Mouse (Mus musculus) large intestine, adult 2 months (tissue): ENCODE data around the gene Asic1. TPM values are rescaled to one million over a fixed set of nuclear protein-coding genes. Genes with fewer than 3 reads are reported as not detected.
"Not testable (repeated sequence)": the region's sequence is repeated elsewhere in the genome, so short reads cannot be mapped to it uniquely, and the experiment has no call there.

Experiments used
- DNase-seq: peaks from one replicate; pipeline ENCODE4 v3.0.0-alpha.2; 2012; ENCODE audit warnings: low read depth, low spot score
- WGBS: fragments of 180-500 bp; shearing (Covaris S2); methylation state at CpG from one replicate; pipeline ENCODE4 v1.1.7; 2018; 5-methylcytosine and 5-hydroxymethylcytosine counted together
- polyA plus RNA-seq: library from polyadenylated mRNA; depleted of rRNA; stranded (reverse); fragments of >200 nt; gene quantifications from 2 replicates; pipeline ENCODE4 v1.2.3, GENCODE M21; 2012

Asic1 gene
- polyA plus RNA-seq, 1 experiment = 0.61 TPM

DNA sequence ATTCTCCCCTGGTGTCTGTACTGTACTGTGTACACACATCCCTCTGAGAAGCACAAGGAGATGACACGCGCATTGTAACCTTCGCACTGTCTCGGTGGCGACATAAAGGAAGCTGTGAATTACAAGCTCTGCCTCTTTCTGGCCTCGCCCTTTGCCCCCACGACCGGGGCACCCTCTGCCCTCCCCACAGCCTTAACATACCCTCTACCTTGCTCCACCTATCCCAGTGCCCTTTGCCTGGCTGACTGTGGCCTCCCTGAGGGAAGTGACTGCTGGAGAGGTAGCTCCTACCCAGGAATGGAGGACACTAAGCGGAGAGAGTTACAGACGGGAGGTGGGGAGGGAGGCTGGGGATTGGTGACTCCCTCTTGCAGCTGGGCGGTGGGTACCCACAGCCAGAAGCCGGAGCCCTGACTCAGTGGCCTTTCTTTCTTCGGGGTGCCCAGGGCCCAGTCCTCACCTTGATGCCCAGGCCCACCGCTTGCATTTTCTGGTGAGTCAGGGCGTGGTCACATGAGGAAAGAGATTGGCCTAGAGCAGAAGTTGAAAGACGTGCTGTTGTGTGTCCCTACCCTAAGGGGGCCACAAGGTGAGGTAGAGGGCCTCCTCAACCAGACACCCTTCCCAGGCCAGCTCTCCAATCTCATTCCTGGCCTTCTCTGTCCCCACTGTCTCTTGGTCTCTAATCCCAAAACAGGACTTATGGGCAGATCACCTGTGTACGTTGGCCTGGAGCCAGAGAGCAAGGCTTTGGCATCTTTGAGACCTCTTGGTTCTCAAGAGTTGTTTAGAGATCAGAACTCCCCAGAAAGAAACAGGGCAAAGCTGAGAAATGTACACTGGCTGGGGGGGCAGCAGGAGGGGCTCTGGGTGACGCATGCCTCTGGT, 30.3 kb downstream of the Asic1 start:
- DNase-seq = no peak
- 47% methylated on average over 18 of the region's 18 CpGs for WGBS

DNA sequence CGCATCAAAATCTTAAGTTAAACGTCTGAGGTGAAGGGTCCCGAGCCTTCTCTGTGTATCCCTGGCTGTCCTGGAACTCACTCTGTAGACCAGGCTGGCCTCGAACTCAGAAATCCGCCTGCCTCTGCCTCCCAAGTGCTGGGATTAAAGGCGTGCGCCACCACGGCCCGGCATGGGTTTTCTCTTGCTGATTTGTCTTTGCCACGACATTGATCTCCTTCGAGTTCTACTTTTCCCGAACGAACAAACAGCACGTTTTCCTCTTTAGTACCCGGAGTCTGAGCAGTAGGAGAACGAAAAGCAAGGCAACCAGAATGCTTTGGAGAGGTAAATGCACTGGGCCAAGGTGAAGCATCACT, 31.5 kb downstream of the Asic1 start:
- WGBS = 34% methylated on average over 16 of the region's 16 CpGs
- not testable (repeated sequence) for DNase-seq

DNA sequence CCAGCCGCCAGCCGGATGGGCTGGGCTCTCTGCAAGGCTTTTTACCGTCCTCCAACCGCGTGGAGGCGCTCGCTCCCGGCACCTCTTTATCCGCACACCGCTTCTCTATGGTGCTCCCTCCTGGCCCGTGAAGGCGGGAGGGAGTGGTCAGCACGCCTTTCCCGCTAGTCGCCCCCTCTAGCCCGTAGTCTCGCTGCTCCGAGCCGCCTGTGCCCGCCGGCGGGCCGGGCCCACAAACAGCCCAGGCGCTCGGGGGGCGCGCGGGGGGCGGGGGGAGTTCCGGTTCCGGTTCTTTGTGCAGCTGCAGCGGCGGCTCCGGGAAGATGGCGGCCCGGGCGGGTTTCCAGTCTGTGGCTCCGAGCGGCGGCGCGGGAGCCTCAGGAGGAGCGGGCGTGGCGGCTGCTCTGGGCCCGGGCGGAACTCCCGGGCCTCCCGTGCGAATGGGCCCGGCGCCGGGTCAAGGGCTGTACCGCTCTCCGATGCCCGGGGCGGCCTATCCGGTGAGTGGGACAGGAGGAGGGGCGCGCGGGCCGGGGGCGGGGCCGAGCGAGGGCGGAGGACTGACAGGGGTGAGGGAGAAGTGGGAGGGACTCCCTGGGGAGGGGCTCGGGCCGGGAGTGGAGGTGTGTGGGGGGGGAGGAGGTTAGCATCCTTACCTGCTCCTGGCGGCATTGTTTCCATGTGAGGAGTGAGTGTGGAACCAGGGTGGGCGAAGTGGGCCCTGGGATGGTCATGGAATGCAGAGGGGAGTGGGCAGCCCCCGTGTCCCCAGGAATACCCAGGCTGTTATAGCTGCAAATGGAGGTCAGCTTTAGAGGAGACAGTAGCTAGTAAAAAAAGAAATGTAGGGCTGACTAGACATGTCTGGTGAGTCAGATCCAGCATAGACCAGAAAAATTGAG, 32.1 kb downstream of the Asic1 start, which contains the start of gene Smarcd1:
Smarcd1 (plus strand) TSS at position 131 of the 902 bp plus-strand sequence.
- WGBS = under 1% methylated on average over 65 of the region's 71 CpGs
- no peak for DNase-seq

DNA sequence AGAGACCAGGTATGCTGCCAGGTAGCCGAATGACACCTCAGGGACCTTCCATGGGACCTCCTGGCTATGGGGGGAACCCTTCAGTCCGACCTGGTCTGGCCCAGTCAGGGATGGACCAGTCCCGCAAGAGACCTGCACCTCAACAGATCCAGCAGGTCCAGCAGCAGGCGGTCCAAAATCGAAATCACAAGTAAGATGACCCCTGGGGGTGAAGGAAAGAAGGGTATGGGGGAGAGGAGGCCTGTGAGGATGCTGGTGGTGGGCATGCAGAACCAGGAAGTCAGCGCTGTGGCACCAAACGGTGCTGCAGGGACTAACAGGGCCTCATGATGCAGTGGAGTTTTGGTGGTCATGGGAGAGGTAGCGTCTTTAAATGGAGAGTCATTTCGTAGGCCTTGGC, 32.9 kb downstream of the Asic1 start:
- 77% methylated on average over 9 of the region's 9 CpGs for WGBS
- DNase-seq = no peak

DNA sequence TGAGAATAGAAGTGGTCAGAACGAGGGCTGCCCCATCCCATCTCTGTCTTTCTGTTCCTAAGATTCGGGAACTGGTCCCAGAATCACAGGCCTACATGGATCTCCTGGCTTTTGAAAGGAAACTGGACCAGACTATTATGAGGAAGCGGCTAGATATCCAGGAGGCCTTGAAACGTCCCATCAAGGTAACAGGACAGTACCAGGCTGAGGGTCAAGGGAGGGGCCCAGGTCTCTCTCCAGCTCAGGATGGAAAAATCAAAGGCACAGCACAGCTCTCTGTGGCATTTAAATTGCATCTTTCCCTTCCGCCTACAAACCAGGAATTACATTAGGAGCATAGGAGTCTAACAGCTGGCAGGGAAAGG, 33.5 kb downstream of the Asic1 start:
- WGBS = 77% methylated on average over 5 of the region's 5 CpGs
- no peak for DNase-seq

DNA sequence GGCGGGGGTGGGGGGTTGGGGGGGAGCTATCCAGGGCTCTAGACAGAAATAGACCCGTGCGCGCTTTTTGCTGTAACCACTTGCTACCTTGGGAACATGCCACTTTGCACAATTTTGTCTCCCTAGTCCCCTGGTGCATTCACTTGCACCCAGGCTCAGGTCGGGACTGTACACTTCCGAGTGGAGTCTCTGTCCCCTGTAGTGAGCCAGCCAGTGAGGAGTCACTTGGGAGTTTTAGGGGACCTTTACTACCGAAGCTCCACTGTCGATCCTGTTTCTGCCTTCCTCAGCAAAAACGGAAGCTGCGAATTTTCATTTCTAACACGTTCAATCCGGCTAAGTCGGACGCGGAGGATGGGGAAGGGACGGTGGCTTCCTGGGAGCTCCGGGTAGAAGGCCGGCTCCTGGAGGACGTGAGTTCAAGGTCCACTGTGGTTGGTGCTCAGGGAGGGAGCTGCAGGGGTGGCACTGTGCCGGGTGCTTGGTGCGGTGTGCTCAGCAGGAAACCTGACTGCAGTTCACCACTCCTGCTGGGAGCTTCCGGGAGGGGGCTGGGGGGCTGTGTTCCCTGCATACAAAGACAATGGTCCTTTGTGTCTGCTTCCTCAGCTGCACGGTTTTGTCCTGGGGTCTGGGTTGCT, 34.0 kb downstream of the Asic1 start:
- WGBS = 44% methylated on average over 23 of the region's 23 CpGs
- DNase-seq = no peak

DNA sequence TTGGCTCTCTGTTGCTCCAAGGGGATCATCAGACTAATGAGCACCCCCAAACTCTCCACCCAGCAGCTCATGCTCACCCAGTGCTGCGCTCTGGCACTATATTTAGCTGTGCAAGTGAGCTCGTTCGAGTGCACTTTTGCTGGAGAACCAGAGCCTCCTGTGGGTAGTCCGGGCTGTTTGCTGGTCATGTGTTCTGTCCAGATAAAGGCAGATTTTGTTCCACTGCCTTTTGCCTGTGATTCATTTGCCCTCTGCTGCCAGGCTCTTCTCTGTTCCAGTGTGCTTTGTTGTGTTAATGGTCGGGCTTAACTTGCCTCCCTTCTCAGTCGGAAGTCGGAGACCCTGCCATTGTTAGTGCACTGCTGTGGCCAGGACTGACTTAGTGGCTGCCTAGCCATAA, 34.7 kb downstream of the Asic1 start:
- DNase-seq = no peak
- WGBS = 83% methylated on average over 7 of the region's 7 CpGs

DNA sequence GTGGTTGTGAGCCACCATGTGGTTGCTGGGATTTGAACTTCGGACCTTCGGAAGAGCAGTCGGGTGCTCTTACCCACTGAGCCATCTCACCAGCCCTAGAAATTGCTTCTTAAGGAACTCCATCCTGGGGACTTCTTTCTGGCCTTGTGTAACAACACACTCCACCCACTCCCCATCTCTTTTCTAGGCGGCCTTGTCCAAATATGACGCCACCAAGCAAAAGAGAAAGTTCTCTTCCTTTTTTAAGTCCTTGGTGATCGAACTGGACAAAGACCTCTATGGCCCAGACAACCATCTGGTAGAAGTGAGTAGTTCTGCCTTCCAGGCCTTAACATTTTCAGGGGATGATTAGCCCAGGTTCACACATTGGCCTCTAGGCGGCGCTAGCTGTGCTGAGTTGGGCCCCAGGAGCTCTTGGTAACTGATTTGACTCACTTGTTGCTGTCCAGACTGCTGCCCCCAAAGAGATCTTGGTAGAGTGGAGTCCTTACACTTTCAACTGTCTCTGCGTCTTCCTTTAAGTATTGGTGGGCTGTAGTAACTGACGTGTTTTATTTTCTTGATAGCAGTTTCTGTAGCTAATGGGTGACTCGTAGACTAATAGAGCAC, 35.4 kb downstream of the Asic1 start, which contains the start of gene Gm17349:
Gm17349 (minus strand) TSS at position 51 of the 609 bp plus-strand sequence.
- WGBS = 69% methylated on average over 11 of the region's 11 CpGs
- DNase-seq = no peak

DNA sequence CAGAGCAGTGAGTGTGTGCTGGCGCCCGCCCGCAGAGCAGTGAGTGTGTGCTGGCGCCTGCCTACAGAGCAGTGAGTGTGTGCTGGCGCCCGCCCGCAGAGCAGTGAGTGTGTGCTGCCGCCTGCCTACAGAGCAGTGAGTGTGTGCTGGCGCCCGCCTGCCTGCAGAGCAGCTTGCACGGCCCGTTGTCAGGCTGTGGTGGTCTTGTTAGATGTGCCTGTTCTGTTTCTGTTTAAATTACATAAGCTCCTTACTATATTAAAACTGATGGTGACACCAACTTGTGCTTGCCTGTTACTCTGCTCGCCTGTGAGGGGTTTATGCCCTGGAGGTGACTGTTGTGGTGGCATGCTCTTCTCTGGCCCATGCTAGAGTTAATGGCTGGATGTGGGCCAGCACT, 38.0 kb downstream of the Asic1 start:
- 95% methylated on average over 13 of the region's 13 CpGs for WGBS
- DNase-seq = no peak

DNA sequence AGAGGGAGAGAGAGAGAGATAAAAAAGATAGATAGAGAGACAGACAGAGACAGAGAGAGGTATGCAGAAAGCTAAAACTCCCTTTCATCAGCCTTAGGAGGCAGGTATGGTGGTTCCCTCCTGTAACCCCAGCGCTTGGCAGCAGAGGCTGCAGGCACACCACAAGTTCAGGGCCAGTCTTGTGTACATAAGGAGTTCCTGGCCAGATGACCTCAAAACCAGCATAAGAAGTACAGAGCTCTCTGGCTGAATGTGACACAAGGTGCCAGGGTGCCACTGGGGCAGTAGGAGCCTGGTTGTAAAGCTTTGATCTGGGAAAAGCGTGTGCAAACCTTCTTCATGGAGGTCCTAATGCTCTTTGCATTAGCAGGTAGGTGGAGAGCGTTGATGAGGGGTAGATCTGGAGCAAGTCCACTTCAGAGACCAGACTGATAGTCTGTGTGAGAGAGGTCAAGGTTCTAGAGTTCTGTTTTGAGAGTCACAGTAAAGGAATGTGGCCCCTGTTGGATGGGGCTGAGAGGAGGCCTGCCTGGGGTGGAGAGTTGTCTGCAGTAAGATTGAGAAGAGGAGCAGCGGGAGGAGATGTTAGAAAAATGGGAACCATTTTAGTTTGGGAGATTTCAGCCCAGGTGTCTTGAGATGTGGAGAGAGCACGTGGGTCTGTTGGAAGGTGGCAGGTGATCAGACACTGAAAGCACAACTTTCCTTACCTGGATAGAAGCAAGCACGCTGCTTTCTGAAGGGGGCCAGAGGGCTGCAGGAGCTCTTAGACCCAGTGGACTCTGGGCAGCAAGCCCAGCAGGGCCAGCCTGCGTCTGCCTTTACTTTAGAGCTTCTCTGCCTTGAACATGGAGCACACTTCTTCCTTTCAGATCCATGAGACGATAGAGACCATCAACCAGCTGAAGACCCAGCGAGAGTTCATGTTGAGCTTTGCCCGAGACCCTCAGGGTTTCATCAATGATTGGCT, 40.3 kb downstream of the Asic1 start:
- no peak for DNase-seq
- WGBS = 90% methylated on average over 10 of the region's 10 CpGs

DNA sequence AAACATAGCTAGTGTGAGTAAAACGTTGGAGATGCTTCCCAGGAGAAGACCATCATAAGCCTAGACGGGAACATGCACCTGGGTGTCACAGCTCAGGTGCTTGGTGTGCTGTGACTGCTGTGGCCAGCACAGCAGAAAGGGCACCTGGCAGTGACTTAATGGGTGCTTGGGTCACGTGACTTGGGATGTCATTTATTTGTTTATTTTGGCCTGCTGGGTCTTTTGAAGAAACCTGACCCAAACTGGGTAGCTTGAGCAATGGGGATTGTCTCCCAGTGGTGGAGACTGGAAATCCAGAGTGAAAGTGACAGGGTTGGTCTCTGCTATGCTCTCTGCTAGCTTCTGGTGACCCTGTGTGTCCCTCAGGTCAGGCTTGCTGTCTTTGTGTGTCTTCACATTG, 41.3 kb downstream of the Asic1 start:
- WGBS = 37% methylated on average over 3 of the region's 3 CpGs

DNA sequence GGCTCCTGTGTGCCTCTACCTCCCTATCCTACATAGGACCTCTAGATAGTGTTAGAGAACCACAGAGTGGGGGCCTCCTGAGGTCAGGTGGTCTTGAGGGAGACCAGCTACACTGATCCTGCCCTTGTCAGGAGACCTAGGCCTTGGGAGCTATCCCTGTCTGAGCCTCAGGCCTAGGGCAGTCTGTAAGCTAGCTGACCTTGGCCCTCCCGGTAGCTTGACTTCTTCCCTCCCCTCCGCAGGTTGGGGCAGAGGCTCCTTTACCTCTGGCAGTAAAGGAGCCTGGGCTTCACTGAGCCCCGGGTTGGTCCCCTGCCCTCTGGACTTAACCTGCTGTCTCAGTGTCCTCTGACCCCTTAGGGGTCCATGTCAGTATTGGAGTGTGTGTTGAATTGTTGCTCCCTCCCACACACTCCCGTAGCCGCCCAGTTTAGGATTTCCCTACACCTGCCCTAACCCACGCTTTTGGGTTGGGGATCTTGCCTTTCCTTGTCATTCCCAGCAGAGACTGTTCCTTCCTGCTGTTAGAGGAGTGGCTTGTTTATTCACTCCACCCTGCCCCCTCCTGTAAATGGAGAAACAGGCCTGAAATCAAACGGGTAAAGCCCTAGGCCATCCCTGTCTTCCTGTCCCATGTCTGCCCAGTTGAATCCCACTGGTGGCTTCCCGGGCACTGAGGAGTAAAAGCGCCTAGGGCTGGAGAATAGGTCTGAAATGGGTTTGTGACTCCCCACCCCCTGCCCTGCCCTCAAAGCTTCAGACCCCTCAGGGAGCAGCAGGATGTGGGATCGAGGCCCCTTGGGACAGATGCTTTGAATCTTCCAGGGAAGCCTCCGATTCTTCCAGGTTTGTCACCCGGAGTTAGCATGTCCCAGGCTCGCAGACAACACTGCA, 42.7 kb downstream of the Asic1 start:
- no peak for DNase-seq
- WGBS = 48% methylated on average over 13 of the region's 13 CpGs

More for the DNA sequence above, 41.3 kb downstream of the Asic1 start:
- no peak for DNase-seq

DNA sequence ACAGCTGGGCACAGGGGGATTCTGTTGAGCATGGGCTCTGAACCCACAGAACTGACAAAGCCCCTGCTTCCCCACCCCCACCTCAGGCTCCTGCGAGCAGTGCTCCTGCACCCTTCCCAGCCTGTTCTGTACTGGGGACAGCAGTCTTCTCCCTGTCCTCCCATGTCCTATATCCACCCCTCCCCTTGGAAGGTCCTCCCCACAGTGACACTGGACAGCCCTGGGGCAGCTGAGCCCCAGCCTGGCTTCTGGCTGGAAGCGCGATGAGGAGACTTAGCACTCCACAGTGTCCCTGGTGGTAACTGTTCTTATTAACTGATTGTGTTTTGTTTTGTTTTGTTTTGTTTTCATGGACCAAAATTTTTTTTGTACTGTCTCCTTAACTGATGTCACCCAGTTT, 43.4 kb downstream of the Asic1 start:
- no peak for DNase-seq
- 83% methylated on average over 3 of the region's 3 CpGs for WGBS

DNA sequence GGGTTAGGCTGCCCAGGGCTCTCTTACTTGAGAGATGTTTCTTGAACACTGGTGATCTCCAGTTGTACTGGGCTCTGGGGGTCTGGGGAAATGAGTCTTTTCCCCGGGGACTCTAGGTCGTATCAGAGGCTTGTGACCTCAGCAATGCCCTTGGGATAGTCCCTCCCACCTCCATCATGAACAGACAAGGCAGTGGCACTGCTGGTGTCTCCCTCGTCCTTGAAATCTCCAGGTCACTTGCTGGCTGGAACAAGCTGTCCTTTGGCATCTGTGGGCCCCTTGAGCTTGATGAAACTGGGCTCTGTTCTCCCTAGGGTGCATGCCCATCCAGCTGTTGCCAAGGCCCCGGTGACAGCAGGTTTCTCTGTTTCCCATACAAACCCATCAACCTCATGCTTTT, 44.0 kb downstream of the Asic1 start:
- 72% methylated on average over 4 of the region's 4 CpGs for WGBS
- no peak for DNase-seq

DNA sequence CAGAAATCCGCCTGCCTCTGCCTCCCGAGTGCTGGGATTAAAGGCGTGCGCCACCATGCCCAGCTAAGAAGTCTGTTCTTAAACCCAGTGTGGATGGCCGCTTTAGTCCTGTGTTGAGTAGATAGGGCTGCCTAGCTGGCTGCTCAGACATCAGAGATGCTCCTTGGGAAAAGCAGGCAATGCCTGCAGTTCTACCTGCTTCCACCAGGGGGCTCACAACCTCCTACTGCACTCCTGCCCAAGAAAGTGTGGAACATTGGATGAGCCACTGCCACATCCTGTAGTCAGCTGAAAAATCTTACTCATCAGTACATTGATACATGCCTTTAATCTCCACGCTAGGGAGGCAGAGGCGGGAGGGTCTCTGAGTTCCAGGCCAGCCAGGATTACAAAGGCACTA, 44.7 kb downstream of the Asic1 start:
- WGBS = 54% methylated on average over 7 of the region's 7 CpGs
- no peak for DNase-seq

DNA sequence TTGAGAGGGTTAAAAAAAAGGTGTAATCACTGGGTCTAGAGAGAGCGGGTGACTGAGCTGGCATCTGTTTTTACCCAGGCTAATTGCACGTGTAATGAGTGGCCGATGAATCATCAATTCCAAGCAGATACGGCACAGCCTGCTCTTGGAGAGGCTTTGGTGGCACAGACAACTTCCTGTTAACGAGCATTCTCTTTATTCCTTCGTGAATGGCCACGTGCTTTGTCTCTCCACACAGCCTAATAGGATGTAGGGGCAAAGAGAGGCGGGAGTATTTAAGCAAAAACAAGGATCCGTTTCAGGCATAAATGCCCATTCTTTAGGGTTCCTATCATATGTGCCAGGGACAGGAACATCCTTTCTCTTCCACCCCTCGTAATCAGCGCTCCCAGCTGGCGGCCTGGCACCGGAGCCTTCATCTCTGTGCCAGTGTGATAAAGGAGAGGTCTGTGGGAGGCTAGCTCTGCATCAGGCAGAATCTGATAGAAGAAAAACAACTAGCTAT, 45.2 kb downstream of the Asic1 start:
- WGBS = 51% methylated on average over 13 of the region's 13 CpGs
- no peak for DNase-seq

DNA sequence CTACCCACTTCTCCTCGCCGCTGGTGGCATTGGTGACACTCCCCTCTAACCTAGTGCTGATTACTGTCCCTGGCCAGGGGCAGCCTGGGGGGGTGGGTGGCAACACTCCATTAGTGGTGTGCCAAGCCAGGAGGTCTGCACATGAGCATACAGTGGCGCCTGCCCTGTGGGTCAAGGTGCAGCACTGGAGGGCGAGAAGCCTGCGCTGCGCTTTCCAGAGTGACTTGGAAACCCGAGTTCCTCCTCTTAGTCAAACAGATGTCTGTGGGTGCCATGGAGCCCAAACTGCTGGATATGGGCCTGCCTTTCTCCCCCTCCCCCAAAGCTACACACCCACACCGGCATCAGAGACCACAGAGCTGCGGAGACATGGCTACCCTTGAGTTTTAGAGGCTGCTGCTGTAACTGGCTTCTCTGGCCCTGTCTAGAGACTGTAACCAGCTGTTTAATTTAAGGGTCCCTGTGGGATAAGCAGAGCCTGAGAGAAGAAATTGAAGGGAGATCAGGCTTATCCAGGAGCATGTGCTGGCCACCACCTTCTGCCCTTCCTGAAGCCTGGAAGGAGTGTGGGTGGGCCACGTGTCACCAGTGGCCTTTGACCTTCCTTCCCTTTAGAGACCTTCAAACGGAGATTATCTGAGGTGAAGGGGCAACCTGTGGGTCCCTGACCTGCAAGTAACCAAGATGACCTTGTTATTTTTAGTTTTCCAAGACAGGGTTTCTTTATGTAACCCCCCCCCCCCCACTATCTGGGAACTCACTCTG, 46.0 kb downstream of the Asic1 start:
- WGBS = 59% methylated on average over 11 of the region's 11 CpGs
- no peak for DNase-seq
